In genomic region chr6:47191940-47192339, GRCm38 (mm10) we compare ENCODE assay signal across 10 mouse cellular contexts.
DNase-seq lines count a peak whose midpoint lies in the region; ATAC-seq and TF ChIP-seq lines count a peak whose summit lies in the region.
"Had no signal": no experiment of that assay in that cellular context is flagged by ENCODE, and none has a peak within 500 bp of the region (broad histone marks: within the 10 kb centered on the region; RNA-seq: fewer than 3 reads in every experiment).

No protein-coding gene starts in this region.

- 0 out of 2 replicates have a peak overlapping the region, but pooled peaks have one; percentile 25 for H3K9ac ChIP-seq in heart, embryonic 15.5 days
- H3K9ac ChIP-seq in liver, embryonic 12.5 days: peak overlapping the region; percentile 40; the same call in 1 of the 2 replicates
- H3K9ac ChIP-seq: hindbrain, embryonic 13.5 days; limb, embryonic 15.5 days had no signal

- DNase-seq in heart, adult 8-10 months (ENCODE audit: low spot score): no peak
- DNase-seq in c-Kit-positive CD71-positive TER-119-negative erythroid progenitor cells, embryonic 14.5 days (ENCODE audit: low read depth): peak; percentile 48
- DNase-seq in spleen, adult 12 weeks (ENCODE audit: low spot score): no peak
- no peak for DNase-seq in spleen, postnatal 10 days (ENCODE audit: low spot score in 2 of 2)
- DNase-seq: thymus, adult 18-20 months had no signal

- no peaks in the 10 kb centered on the region for H3K36me3 ChIP-seq in heart, embryonic 15.5 days
- peaks cover 16% of the 10 kb centered on the region for H3K36me3 ChIP-seq in E14TG2a.4 (ENCODE audit: insufficient read depth, low read length)
- H3K36me3 ChIP-seq in liver, embryonic 12.5 days: no peaks in the 10 kb centered on the region
- H3K36me3 ChIP-seq: hindbrain, embryonic 13.5 days; limb, embryonic 15.5 days had no signal

- no peaks in the 10 kb centered on the region for H3K27me3 ChIP-seq in heart, embryonic 15.5 days
- 0 out of 2 replicates have a peak, but pooled peaks cover 5% of the 10 kb centered on the region for H3K27me3 ChIP-seq in E14TG2a.4 (ENCODE audit: insufficient read depth, low read length)
- 0 out of 2 replicates have a peak, but pooled peaks cover 7% of the 10 kb centered on the region for H3K27me3 ChIP-seq in liver, embryonic 12.5 days (replicated peaks)
- H3K27me3 ChIP-seq: hindbrain, embryonic 13.5 days; limb, embryonic 15.5 days had no signal

- peak overlapping the region; percentile 48; the same call in 1 of the 2 replicates for H3K27ac ChIP-seq in heart, embryonic 15.5 days
- H3K27ac ChIP-seq in liver, embryonic 12.5 days: peak overlapping the region; percentile 69
- H3K27ac ChIP-seq: hindbrain, embryonic 13.5 days; limb, embryonic 15.5 days had no signal

- peaks cover 10% of the 10 kb centered on the region; the same call in 1 of the 2 replicates for H3K4me1 ChIP-seq in heart, embryonic 15.5 days (replicated peaks)
- peaks cover 31% of the 10 kb centered on the region for H3K4me1 ChIP-seq in E14TG2a.4 (replicated peaks; ENCODE audit: low read depth, low read length)
- H3K4me1 ChIP-seq in liver, embryonic 12.5 days: peaks cover 16% of the 10 kb centered on the region
- H3K4me1 ChIP-seq: limb, embryonic 15.5 days had no signal

- peak overlapping the region; percentile 72 for H3K4me2 ChIP-seq in heart, embryonic 15.5 days
- H3K4me2 ChIP-seq in liver, embryonic 12.5 days: peak overlapping the region; percentile 66
- H3K4me2 ChIP-seq: hindbrain, embryonic 13.5 days; limb, embryonic 15.5 days had no signal

- ATAC-seq in heart, embryonic 15.5 days (replicated peaks; ENCODE audit: insufficient number of reproducible peaks, insufficient read depth, low FRiP score, low read depth): no peak
- ATAC-seq in liver, embryonic 12.5 days: peak; percentile 89

- peak overlapping the region; percentile 43 for H3K4me3 ChIP-seq in heart, embryonic 15.5 days
- H3K4me3 ChIP-seq in E14TG2a.4 (replicated peaks; ENCODE audit: low read length): peak overlapping the region; percentile 58
- peak overlapping the region; percentile 44 for H3K4me3 ChIP-seq in liver, embryonic 12.5 days
- H3K4me3 ChIP-seq: hindbrain, embryonic 13.5 days; limb, embryonic 15.5 days had no signal

- no peaks in the 10 kb centered on the region for H3K9me3 ChIP-seq in heart, embryonic 15.5 days (replicated peaks)
- H3K9me3 ChIP-seq in E14TG2a.4 (ENCODE audit: low read length): no peaks in the 10 kb centered on the region
- no peaks in the 10 kb centered on the region for H3K9me3 ChIP-seq in liver, embryonic 12.5 days (replicated peaks)
- H3K9me3 ChIP-seq: hindbrain, embryonic 13.5 days; limb, embryonic 15.5 days had no signal

- no peak for TF ChIP-seq CTCF in E14TG2a.4 (conservative IDR thresholded peaks at IDR 0.05; ENCODE audit: low read length)

- WGBS in heart, embryonic 15.5 days: 51% methylated on average over 10 of the region's 10 CpGs
- WGBS in liver, embryonic 12.5 days (ENCODE audit: insufficient replicate concordance): 42% methylated on average over 10 of the region's 10 CpGs
